Mouse (Mus musculus) hematopoietic stem cell, adult 5-6 weeks (primary cell): ENCODE data around the gene Snapin. TPM values are rescaled to one million over a fixed set of nuclear protein-coding genes. Genes with fewer than 3 reads are reported as not detected.

Experiments
- ATAC-seq, 2 experiments: fragments of 125-278 bp in 1 of 2; replicated peaks in 1 of 2; 2 replicates each; pipeline ENCODE4 v1.8.0; 2016 to 2017; ENCODE audit warnings: inconsistent platforms in 2 of 2, mild to moderate bottlenecking in 2 of 2, moderate number of reproducible peaks in 2 of 2, low read depth in 1 of 2, moderate TSS enrichment in 1 of 2; ENCODE audit not compliant: low FRiP score in 2 of 2, poor library complexity in 2 of 2, severe bottlenecking in 2 of 2, insufficient read depth in 1 of 2, low TSS enrichment in 1 of 2
- total RNA-seq: library from RNA; stranded (forward); fragments of 172-1452, 232-1000 nt; gene quantifications from 2 replicates; pipeline ENCODE4 v1.2.3, GENCODE M21; 2017

The Snapin gene
- total RNA-seq, 1 experiment from 2014 or later, result 52.2 TPM

GRCm38 (mm10) chr3:90508950-90509746 is 18.3 kb upstream of the Snapin start, which contains the start of gene Chtop:
Gene Chtop (minus strand): TSS chr3:90509498.
- peak; percentile 77 to 82 for ATAC-seq

- ATAC-seq, result no peak
Measured at GRCm38 (mm10) chr3:90508287-90508949, 17.6 kb upstream of the Snapin start.

DNA sequence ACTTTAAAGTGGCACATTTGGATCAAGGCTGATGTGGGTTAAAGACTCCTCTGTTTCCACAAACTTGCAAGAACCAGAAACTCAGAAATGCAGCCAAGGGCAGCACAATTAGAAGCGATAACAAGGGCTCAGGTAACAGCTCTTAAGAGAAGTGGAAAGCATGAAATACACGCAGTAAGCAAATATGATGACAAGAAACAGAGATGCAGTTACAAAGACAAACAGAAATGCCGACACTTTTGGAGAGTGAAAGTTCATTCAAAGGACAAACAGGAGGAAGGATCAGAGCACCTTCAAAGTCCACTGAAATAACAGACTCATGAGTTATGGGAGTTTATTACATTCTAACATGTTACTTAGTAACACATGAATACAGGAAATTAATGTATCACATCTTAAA is 15.5 kb upstream of the Snapin start:
- ATAC-seq, result no peak

GRCm38 (mm10) chr3:90505216-90505615 is 14.4 kb upstream of the Snapin start:
- no peak for ATAC-seq

- no peak for ATAC-seq
Measured at GRCm38 (mm10) chr3:90503444-90503843, 12.6 kb upstream of the Snapin start.

- no peak for ATAC-seq
Measured at GRCm38 (mm10) chr3:90497597-90497996, 6.8 kb upstream of the Snapin start.

DNA sequence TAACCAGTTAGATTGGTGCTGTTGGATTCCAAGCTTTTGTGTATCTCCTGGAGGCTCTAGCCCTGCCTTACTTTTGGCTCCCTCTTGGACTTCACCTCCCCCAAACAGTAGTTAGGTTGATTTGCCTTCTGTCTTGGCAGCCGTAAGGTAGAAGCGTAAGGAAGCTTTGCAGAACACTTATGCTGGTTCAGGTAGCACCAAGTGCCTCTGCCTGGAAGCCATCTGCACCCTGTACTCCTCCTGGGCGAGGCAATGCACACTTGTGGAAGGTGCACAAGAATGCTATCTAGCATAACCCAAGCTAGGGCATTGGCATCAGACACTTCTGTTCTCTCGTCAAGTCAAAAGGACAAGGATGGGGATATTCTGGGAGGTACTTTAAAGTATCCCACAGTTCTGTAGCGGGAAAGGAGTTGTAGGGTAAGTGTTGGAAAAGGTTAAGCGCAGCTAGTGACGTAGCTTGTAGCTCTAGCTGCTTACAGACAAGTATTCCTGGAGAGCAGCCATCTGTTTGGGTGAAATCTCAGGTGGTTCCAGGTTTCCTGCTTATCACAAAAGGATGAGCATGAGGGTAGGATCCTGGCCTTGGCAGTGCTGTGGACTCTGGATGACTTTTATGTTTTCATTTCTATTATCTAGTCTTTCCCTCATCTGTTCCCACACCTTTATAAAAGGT is 5.2 kb upstream of the Snapin start:
- no peak for ATAC-seq

DNA sequence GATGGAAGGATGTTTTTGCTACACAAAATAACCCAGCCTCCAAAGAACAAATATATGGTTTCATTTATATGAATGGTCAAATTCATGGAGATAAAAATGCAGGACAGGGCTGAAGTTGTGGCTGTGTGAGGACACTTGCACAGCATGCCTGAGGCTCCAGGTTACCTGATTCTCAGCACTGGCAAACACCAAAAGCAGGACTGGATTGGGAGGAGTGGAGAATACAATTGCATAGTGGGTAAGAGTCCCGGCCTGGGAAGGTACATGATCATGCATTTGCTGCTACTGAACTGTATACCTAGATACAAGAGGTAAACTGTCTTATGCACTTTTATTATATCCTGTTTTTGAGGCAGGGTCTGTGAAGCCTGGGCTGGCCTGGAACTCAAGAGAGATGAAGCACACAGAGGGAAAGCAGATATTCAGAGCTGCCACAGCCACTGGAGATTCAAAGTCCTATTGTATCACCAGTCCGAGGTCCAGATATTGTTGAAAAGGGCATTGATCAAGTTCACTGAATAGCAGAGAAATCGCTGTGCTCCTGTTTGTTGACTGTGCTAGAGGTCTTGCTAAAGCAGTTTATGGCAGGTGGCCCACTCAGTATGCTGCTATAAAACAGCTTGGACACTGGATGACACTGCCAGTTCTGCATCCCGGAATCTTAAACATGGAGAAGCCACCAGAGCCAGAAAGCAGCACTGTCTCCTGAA is 3.2 kb upstream of the Snapin start:
- no peak for ATAC-seq

DNA sequence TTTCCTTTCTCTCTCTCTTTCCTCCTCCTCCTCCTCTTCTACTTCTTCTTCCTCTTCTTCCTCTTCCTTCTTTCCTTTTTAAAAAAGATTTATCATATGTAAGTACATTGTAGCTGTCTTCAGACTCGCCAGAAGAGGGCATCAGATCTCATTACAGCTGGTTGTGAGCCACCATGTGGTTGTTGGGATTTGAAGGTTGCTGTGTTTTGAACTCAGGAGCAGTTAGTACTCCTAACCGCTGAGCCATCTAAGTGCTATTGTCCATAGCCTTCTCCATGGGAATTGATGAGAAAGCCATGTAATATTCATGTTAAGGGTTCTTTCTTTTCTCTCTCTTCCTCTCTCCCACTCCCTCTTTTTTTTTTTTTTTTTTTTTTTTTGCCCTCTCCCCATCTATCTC is 517 bp upstream of the Snapin start:
- no peak for ATAC-seq

DNA sequence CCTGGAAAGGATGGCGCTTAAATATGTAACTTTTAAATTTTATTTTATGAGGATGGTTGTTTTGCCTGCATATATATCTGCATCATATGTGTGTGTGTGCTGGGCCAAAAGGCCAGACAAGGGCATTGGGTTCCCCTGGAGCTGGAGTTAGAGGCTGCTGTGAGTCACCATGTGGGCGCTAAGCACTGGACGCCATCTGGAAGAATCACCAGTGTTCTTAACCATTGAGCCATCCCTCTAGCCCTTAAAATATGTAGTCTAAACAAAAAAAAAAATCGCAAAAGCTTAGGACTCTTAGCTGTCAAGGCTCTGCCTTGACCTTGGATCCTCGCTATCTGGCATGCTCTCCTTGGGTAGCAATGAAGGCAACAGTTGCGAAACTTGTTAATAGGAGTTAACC is 2.3 kb downstream of the Snapin start:
- ATAC-seq, result no peak

DNA sequence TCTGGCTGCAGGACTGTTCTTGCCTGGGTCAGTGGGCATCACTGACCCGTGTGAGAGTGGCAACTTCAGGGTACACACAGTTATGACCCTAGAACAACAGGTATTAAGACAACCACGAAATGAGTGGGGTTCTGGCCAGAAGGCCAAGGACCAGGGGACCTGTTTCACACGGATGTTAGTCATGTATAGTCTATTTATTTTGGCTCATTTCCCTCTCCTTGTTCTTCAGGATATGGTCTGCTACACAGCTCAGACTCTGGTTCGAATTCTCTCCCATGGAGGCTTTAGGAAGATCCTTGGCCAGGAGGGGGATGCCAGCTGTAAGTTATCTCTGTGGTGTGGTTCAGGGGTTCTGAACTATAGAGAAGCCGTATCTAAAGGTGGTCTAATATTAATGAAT is 3.8 kb downstream of the Snapin start:
- ATAC-seq, result no peak

DNA sequence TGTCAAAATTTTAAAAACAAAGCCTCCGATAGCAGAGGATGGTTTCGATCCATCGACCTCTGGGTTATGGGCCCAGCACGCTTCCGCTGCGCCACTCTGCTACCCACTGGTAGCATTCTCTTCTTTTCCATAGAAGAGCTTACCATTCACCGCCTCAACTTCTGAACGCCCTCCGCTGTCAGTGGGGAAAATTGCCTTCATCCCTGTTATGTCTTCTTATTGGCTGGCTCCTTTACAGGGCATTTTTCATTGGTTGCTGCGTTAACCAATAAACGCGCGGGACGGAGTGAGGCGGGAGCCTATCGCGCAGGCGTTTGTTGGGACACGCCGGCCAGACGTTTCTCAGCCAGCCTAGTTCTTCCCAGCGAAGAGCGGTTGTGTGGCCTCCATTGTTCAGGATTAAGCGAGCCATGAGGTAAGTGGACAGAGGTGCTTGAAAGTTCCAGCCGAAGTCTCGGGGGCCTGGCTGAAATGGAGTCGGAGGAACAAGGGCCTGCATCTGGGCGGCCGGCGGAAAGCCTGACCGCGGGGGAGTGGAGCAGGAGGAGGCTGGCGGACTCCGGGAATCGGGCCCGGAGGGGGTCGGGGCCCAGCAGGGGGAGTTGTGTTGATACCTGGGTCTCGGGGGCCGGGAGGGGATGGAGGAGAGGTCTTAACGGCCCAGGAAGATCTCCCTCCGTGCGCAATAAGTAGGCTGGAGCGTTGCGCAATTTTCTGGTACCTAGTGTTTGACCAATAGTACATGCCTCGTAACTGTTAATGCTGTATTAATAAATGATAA is 14.8 kb downstream of the Snapin start, which contains the start of gene Ilf2:
TSS of gene Ilf2 (plus strand) at position 296 of the 781 bp plus-strand sequence.
- ATAC-seq, result peak; percentile 98

GRCm38 (mm10) chr3:90475151-90475830 is 15.5 kb downstream of the Snapin start:
- ATAC-seq, result no peak; a peak in 1 of 4 replicates

DNA sequence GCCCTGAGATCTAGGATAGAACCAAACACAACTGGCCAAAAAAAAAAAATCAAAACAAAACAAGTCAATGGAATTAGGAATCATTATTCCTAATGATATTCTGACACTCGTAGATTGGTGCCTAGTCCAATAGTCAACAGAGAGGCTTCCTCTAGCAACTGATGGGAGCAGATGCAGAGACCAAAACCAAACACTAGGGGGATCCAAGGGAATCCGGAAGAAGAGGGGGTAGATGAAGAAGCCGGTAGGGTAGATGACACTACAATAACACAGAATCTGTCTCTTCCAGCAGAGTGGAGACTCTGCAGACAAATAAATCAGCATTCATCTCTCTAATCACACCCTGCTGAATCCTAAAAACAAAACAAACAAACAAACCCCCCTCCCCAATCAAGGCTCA is 18.6 kb downstream of the Snapin start:
- ATAC-seq, result peak; percentile 37; a peak in 2 of 4 replicates

GRCm38 (mm10) chr3:90467618-90468300 is 23.1 kb downstream of the Snapin start:
- ATAC-seq, result no peak

GRCm38 (mm10) chr3:90466311-90466766 is 24.5 kb downstream of the Snapin start:
- peak; percentile 24 to 33; a peak in 2 of 4 replicates for ATAC-seq
